Mouse (Mus musculus) C3H10T1/2 (cell line): Measurements from ENCODE around the gene Mmp20. TPM values are rescaled to one million over a fixed set of nuclear protein-coding genes. Genes with fewer than 3 reads are reported as not detected.

Experiments
- polyA plus RNA-seq, 2 experiments: library from polyadenylated mRNA; unstranded; fragments of >200 nt; fragmentation: generic; extraction: Trizol; gene quantifications; one replicate each; pipeline ENCODE4 v1.2.1; 2012; ENCODE audit warnings: missing spikeins in 2 of 2

The Mmp20 gene
- polyA plus RNA-seq: not detected

DNA sequence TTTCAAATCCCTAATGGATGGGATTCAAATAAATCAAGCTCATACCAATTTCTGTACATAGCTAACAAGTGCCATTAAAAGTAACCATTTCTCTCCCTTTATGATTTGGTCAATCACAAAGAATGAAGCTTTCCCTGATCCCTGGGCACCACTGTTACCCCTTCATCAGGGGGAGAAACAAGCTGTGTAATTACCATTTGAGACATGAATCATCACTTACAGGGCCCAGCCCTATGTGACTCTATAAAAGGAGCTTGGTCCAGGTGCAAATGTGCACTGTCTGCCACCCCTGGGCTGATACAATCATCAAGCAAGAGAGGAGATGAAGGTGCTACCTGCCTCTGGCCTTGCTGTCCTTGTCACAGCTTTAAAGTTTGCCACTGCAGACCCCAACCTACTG, at the start of gene Mmp20:
Mmp20 (plus strand) TSS at position 301 of the 400 bp plus-strand sequence.

DNA sequence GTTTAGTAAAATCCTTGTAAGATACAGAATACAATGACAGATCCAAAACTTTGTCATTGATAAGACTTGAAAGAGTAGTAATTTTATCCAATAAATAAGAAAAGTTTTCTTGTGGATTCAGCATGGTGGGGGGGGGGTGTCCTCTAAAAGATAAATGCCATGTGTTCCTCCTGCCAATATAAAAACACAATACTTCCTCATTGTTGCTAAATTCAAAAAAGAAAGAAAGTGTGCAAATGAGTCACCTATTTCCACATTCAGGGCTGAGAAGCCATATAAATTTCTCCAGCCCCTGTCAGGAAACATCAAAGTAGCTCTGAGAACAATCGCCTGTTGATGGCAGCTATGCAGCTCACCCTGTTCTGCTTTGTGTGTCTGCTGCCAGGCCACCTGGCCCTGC, 63.8 kb downstream of the Mmp20 start, which contains the start of gene Mmp7:
Mmp7 (plus strand) TSS at position 301 of the 400 bp plus-strand sequence.

Other genes starting within 250 kb of the Mmp20 start
- not detected for gene Mmp1b, start 240.2 kb upstream of the Mmp20 start, polyA plus RNA-seq
- 1 to 10 TPM in 1 of 2 experiments, under 1 TPM in 1; 0.06 to 3.8 TPM for gene Mmp3, start 182.4 kb upstream of the Mmp20 start, polyA plus RNA-seq
- gene Mmp10, start 125.9 kb upstream of the Mmp20 start, polyA plus RNA-seq: not detected
- gene Mmp8, start 69.8 kb upstream of the Mmp20 start, polyA plus RNA-seq: not detected
- gene Mmp27, start 56.8 kb upstream of the Mmp20 start, polyA plus RNA-seq: not detected
- gene Mmp7, start 63.9 kb downstream of the Mmp20 start, polyA plus RNA-seq: not detected
- gene Tmem123, start 135.8 kb downstream of the Mmp20 start, polyA plus RNA-seq: 10 to 100 TPM in 1 of 2 experiments, 1 to 10 TPM in 1; 1.5 to 10.8 TPM
- 1 to 10 TPM in 1 of 2 experiments, under 1 TPM in 1; 0.20 to 6.0 TPM for gene Birc2, start 208.8 kb downstream of the Mmp20 start, polyA plus RNA-seq
- 1 to 10 TPM in 1 of 2 experiments, under 1 TPM in 1; 0.46 to 6.4 TPM for gene Birc3, start 245.0 kb downstream of the Mmp20 start, polyA plus RNA-seq